ENCODE assay signal across 8 mouse cellular contexts in the genomic region with DNA sequence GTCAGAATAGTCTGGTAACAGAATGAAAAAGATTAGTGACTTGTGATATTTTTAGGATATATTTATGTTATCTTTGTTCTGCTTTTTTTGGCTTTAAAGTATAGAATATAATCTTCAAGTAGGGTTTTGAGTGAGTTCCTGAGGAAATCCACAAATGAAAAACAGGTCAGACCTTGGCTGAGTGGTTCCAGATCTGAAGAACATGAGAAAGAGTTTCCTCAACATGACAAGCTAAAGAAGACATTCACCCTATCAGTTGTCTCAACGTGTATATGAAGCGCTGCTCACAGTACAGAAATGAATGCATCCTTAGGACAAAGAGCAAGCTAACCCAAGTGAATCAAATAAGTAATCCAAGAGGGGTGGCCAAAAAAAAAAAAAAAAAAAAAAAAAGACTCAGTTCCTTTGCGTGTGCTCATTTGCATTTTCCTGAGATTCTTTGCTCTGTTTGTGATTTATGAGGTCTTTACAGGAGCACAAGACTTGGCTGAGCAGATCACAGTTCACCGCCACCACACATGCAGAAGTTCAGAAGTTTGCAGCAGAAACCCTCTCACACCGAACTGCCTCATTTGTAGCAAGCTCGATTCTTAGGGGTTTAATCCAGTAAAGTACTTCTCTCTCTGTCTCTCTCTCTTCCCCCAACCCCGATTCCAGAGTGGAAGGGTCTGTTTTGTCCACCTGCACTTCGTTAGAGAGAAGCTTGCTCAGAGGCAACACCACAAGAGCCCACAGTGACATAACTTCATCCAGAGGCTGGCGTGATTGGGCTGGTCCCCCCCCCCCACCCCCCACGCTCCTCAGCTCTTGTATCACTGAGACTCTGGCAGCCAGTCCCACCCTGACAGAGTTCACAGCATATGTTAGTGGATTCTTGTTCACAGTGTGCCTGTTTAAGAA. TPM values are rescaled to one million over a fixed set of nuclear protein-coding genes. Genes with fewer than 3 reads are reported as not detected.
DNase-seq lines count a peak whose midpoint lies in the region; ATAC-seq and TF ChIP-seq lines count a peak whose summit lies in the region.

TSS of gene Lum (plus strand) at position 172 of the 900 bp plus-strand sequence.

- H3K9me3 ChIP-seq in hindbrain, embryonic 15.5 days = no peaks in the 10 kb centered on the region
- H3K9me3 ChIP-seq in midbrain, embryonic 16.5 days (replicated peaks; ENCODE audit: control insufficient read depth, low read length, poor library complexity, severe bottlenecking) = no peaks in the 10 kb centered on the region

- H3K36me3 ChIP-seq in thymus, adult 2 months (ENCODE audit: control insufficient read depth, insufficient read depth, low read length) = no peaks in the 10 kb centered on the region
- H3K36me3 ChIP-seq in hindbrain, embryonic 15.5 days = no peaks in the 10 kb centered on the region
- no peaks in the 10 kb centered on the region for H3K36me3 ChIP-seq in midbrain, embryonic 16.5 days (ENCODE audit: control insufficient read depth, insufficient read depth, low read length)

- H3K4me3 ChIP-seq in thymus, adult 2 months (ENCODE audit: control insufficient read depth, insufficient read depth, low read length) = no peak within 1 kb of the TSS
- no peak within 1 kb of the TSS for H3K4me3 ChIP-seq in hindbrain, embryonic 15.5 days
- H3K4me3 ChIP-seq in midbrain, embryonic 16.5 days (ENCODE audit: low read depth, low read length) = no peak within 1 kb of the TSS

- no peak within 1 kb of the TSS for H3K9ac ChIP-seq in hindbrain, embryonic 15.5 days
- H3K9ac ChIP-seq in midbrain, embryonic 16.5 days (ENCODE audit: low read depth, low read length) = no peak within 1 kb of the TSS

- TF ChIP-seq POLR2A in thymus, adult 2 months (IDR thresholded peaks at IDR 0.05; ENCODE audit: control insufficient read depth, extremely low read depth, insufficient read depth, low read length, poor library complexity) = no peak

- no peaks in the 10 kb centered on the region for H3K4me1 ChIP-seq in thymus, adult 2 months (replicated peaks; ENCODE audit: control insufficient read depth, insufficient read depth, low read length)
- H3K4me1 ChIP-seq in hindbrain, embryonic 15.5 days (replicated peaks) = no peaks in the 10 kb centered on the region
- H3K4me1 ChIP-seq in midbrain, embryonic 16.5 days (ENCODE audit: control insufficient read depth, insufficient read depth, low read length) = no peaks in the 10 kb centered on the region

- H3K27ac ChIP-seq in thymus, adult 2 months (ENCODE audit: control insufficient read depth, insufficient read depth, low read length) = no peak within 1 kb of the TSS
- H3K27ac ChIP-seq in hindbrain, embryonic 15.5 days (replicated peaks) = no peak within 1 kb of the TSS
- no peak within 1 kb of the TSS for H3K27ac ChIP-seq in midbrain, embryonic 16.5 days (ENCODE audit: low read length)

- no peak for ATAC-seq in hindbrain, embryonic 15.5 days (ENCODE audit: low FRiP score, low read depth)
- no peak for ATAC-seq in midbrain, embryonic 16.5 days
- ATAC-seq in erythroblast, adult 5-6 weeks (replicated peaks; ENCODE audit: low FRiP score, poor library complexity, severe bottlenecking) = no peak

- no peak for TF ChIP-seq CTCF in thymus, adult 2 months (IDR thresholded peaks at IDR 0.05; ENCODE audit: borderline replicate concordance, control insufficient read depth, extremely low read depth, insufficient read depth, low read length, poor library complexity)

- 29% methylated on average over 10 of the region's 10 CpGs for WGBS in thymus, adult 2 months
- 62% methylated on average over 10 of the region's 10 CpGs for WGBS in hindbrain, embryonic 15.5 days
- WGBS in midbrain, embryonic 16.5 days = 57% methylated on average over 10 of the region's 10 CpGs

- no peak for DNase-seq in thymus, adult 2 months
- DNase-seq in thymus, postnatal 10 days (ENCODE audit: low spot score in 2 of 2) = no peak
- DNase-seq in gastrocnemius, adult 8-10 months (ENCODE audit: low spot score in 2 of 2) = no peak
- DNase-seq in frontal cortex, postnatal 14 days (ENCODE audit: low spot score in 2 of 2) = no peak
- DNase-seq in ovary, postnatal 14 days (ENCODE audit: low spot score) = no peak

- no peak within 1 kb of the TSS for H3K4me2 ChIP-seq in hindbrain, embryonic 15.5 days
- no peak within 1 kb of the TSS for H3K4me2 ChIP-seq in midbrain, embryonic 16.5 days (ENCODE audit: low read length)

- no peaks in the 10 kb centered on the region for H3K27me3 ChIP-seq in thymus, adult 2 months (ENCODE audit: control insufficient read depth, insufficient read depth, low read length)
- no peaks in the 10 kb centered on the region for H3K27me3 ChIP-seq in hindbrain, embryonic 15.5 days
- no peaks in the 10 kb centered on the region for H3K27me3 ChIP-seq in midbrain, embryonic 16.5 days (ENCODE audit: control insufficient read depth, insufficient read depth, low read depth, low read length)

RNA-seq across cellular contexts. Expression of gene Lum, which starts in this region (rescaled TPM):
- 5.9 and 10.3 TPM in 2 replicates for polyA plus RNA-seq in thymus, adult 2 months (2012; rRNA removed)
- total RNA-seq in gastrocnemius, adult 8-10 months (2022) = 10 to 100 TPM; 11.3 to 14.1 (median 12.0) TPM
- polyA plus RNA-seq in hindbrain, embryonic 15.5 days (2015; fragmentation: Nextera tagmentation; extraction: Ambion mirVana) = 18.0 and 22.7 TPM in 2 replicates
- 11.3 and 12.9 TPM in 2 replicates for polyA plus RNA-seq in midbrain, embryonic 16.5 days (2015; fragmentation: Nextera tagmentation; extraction: Ambion mirVana)
- not detected in 2 replicates for total RNA-seq in erythroblast, adult 5-6 weeks (2015; ENCODE audit: low replicate concordance)
- not detected in 2 replicates for total RNA-seq in erythroblast, adult 5-6 weeks (2017; ENCODE audit: low replicate concordance)

Comparison
In these comparisons a context has a peak if more than half of its experiments do, and no peak if none do; other contexts are left out.
1. RNA of gene Lum (total RNA-seq): 11.3 to 14.1 TPM in gastrocnemius, adult 8-10 months; not detected in erythroblast, adult 5-6 weeks; every median in the first group is over 10 times any median in the second.